Mouse (Mus musculus): ENCODE measurements around the gene Fam227a. TPM values are rescaled to one million over a fixed set of nuclear protein-coding genes. Genes with fewer than 3 reads are reported as not detected.

Gene Fam227a
- polyA plus RNA-seq, 1 experiment from 2014 or later, result 1.4 TPM

GRCm38 (mm10) chr15:79617135-79617534, 41.6 kb downstream of the Fam227a start:
- no peaks in the 10 kb centered on the region for H3K9me3 ChIP-seq (ENCODE audit: low read depth, low read length)
- 76% methylated on average over 11 of the region's 11 CpGs for WGBS
- ATAC-seq (ENCODE audit: insufficient read depth) (no peak), DNase-seq (no peak)
- H3K4me1 ChIP-seq (ENCODE audit: insufficient read depth), result no peaks in the 10 kb centered on the region
- no peaks in the 10 kb centered on the region for H3K27me3 ChIP-seq (ENCODE audit: insufficient read depth, low read length)
- H3K36me3 ChIP-seq (ENCODE audit: insufficient read depth), result 0 out of 2 replicates have a peak, but pooled peaks cover 3% of the 10 kb centered on the region
- TF ChIP-seq CTCF (IDR thresholded peaks at IDR 0.05; ENCODE audit: low read depth), result no peak
- H3K4me2 ChIP-seq, result no peak overlapping the region
- no peak overlapping the region for H3K27ac ChIP-seq (ENCODE audit: low read depth)
- no peak overlapping the region for H3K9ac ChIP-seq
- no peak overlapping the region for H3K4me3 ChIP-seq (ENCODE audit: low read depth, low read length)

GRCm38 (mm10) chr15:79616729-79617128, 42.0 kb downstream of the Fam227a start:
- Histone ChIP-seq H3K36me3 (ENCODE audit: insufficient read depth) (0 out of 2 replicates have a peak, but pooled peaks cover 3% of the 10 kb centered on the region), H3K4me2 (no peak overlapping the region), H3K9ac (no peak overlapping the region), H3K9me3 (ENCODE audit: low read depth, low read length) (no peaks in the 10 kb centered on the region), H3K27ac (ENCODE audit: low read depth) (no peak overlapping the region), H3K4me1 (ENCODE audit: insufficient read depth) (no peaks in the 10 kb centered on the region), H3K27me3 (ENCODE audit: insufficient read depth, low read length) (no peaks in the 10 kb centered on the region), H3K4me3 (ENCODE audit: low read depth, low read length) (no peak overlapping the region)
- no peak for TF ChIP-seq CTCF (IDR thresholded peaks at IDR 0.05; ENCODE audit: low read depth)
- DNase-seq (no peak), ATAC-seq (ENCODE audit: insufficient read depth) (no peak)
- WGBS, result 85% methylated on average over 5 of the region's 5 CpGs

GRCm38 (mm10) chr15:79615501-79615900, 43.3 kb downstream of the Fam227a start:
- Histone ChIP-seq H3K9me3 (ENCODE audit: low read depth, low read length) (no peaks in the 10 kb centered on the region), H3K4me1 (ENCODE audit: insufficient read depth) (no peaks in the 10 kb centered on the region), H3K27ac (ENCODE audit: low read depth) (no peak overlapping the region), H3K36me3 (ENCODE audit: insufficient read depth) (0 out of 2 replicates have a peak, but pooled peaks cover 3% of the 10 kb centered on the region), H3K4me3 (ENCODE audit: low read depth, low read length) (no peak overlapping the region), H3K27me3 (ENCODE audit: insufficient read depth, low read length) (no peaks in the 10 kb centered on the region), H3K4me2 (no peak overlapping the region), H3K9ac (no peak overlapping the region)
- TF ChIP-seq CTCF (IDR thresholded peaks at IDR 0.05; ENCODE audit: low read depth), result no peak
- ATAC-seq (ENCODE audit: insufficient read depth), result no peak
- 64% methylated on average over 7 of the region's 7 CpGs for whole genome bisulfite sequencing
- no peak for DNase-seq

- DNase-seq (no peak), ATAC-seq (ENCODE audit: insufficient read depth) (no peak)
- no peak for TF ChIP-seq CTCF (IDR thresholded peaks at IDR 0.05; ENCODE audit: low read depth)
- no peak overlapping the region for H3K4me2 ChIP-seq
- 94% methylated on average over 2 of the region's 2 CpGs for WGBS
- no peak overlapping the region for H3K9ac ChIP-seq
- no peaks in the 10 kb centered on the region for H3K27me3 ChIP-seq (ENCODE audit: insufficient read depth, low read length)
- no peaks in the 10 kb centered on the region for H3K4me1 ChIP-seq (ENCODE audit: insufficient read depth)
- H3K36me3 ChIP-seq (ENCODE audit: insufficient read depth), result 0 out of 2 replicates have a peak, but pooled peaks cover 3% of the 10 kb centered on the region
- no peak overlapping the region for H3K4me3 ChIP-seq (ENCODE audit: low read depth, low read length)
- H3K9me3 ChIP-seq (ENCODE audit: low read depth, low read length), result no peaks in the 10 kb centered on the region
- H3K27ac ChIP-seq (ENCODE audit: low read depth), result no peak overlapping the region
Observed at GRCm38 (mm10) chr15:79609226-79609625, 49.5 kb downstream of the Fam227a start.

GRCm38 (mm10) chr15:79608214-79608613, 50.5 kb downstream of the Fam227a start:
- WGBS, result 72% methylated on average over 7 of the region's 7 CpGs
- H3K9me3 ChIP-seq (ENCODE audit: low read depth, low read length), result no peaks in the 10 kb centered on the region
- H3K4me2 ChIP-seq, result no peak overlapping the region
- H3K36me3 ChIP-seq (ENCODE audit: insufficient read depth), result 0 out of 2 replicates have a peak, but pooled peaks cover 3% of the 10 kb centered on the region
- no peak overlapping the region for H3K9ac ChIP-seq
- H3K4me1 ChIP-seq (ENCODE audit: insufficient read depth), result no peaks in the 10 kb centered on the region
- ATAC-seq (ENCODE audit: insufficient read depth) (no peak), DNase-seq (no peak)
- no peak overlapping the region for H3K4me3 ChIP-seq (ENCODE audit: low read depth, low read length)
- H3K27ac ChIP-seq (ENCODE audit: low read depth), result no peak overlapping the region
- no peaks in the 10 kb centered on the region for H3K27me3 ChIP-seq (ENCODE audit: insufficient read depth, low read length)
- TF ChIP-seq CTCF (IDR thresholded peaks at IDR 0.05; ENCODE audit: low read depth), result no peak

- peak; percentile 48 for DNase-seq
- WGBS, result 57% methylated on average over 2 of the region's 2 CpGs
Observed at GRCm38 (mm10) chr15:79607757-79608156, 51.0 kb downstream of the Fam227a start.

GRCm38 (mm10) chr15:79606161-79606560, 52.6 kb downstream of the Fam227a start:
- WGBS, result 80% methylated on average over 12 of the region's 12 CpGs
- Histone ChIP-seq H3K27ac (ENCODE audit: low read depth) (no peak overlapping the region), H3K9ac (no peak overlapping the region), H3K9me3 (ENCODE audit: low read depth, low read length) (no peaks in the 10 kb centered on the region), H3K4me1 (ENCODE audit: insufficient read depth) (no peaks in the 10 kb centered on the region), H3K4me2 (no peak overlapping the region), H3K4me3 (ENCODE audit: low read depth, low read length) (no peak overlapping the region), H3K27me3 (ENCODE audit: insufficient read depth, low read length) (no peaks in the 10 kb centered on the region), H3K36me3 (ENCODE audit: insufficient read depth) (no peaks in the 10 kb centered on the region)
- TF ChIP-seq CTCF (IDR thresholded peaks at IDR 0.05; ENCODE audit: low read depth), result no peak
- no peak for ATAC-seq (ENCODE audit: insufficient read depth)
- DNase-seq, result no peak

More at GRCm38 (mm10) chr15:79607757-79608156, 51.0 kb downstream of the Fam227a start:
- Histone ChIP-seq H3K4me2 (no peak overlapping the region), H3K4me1 (ENCODE audit: insufficient read depth) (no peaks in the 10 kb centered on the region), H3K9ac (no peak overlapping the region), H3K27ac (ENCODE audit: low read depth) (no peak overlapping the region), H3K36me3 (ENCODE audit: insufficient read depth) (0 out of 2 replicates have a peak, but pooled peaks cover 3% of the 10 kb centered on the region), H3K4me3 (ENCODE audit: low read depth, low read length) (no peak overlapping the region), H3K9me3 (ENCODE audit: low read depth, low read length) (no peaks in the 10 kb centered on the region), H3K27me3 (ENCODE audit: insufficient read depth, low read length) (no peaks in the 10 kb centered on the region)
- TF ChIP-seq CTCF (IDR thresholded peaks at IDR 0.05; ENCODE audit: low read depth), result peak; percentile 43
- no peak for ATAC-seq (ENCODE audit: insufficient read depth)
